Mouse (Mus musculus) liver, embryonic 14.5 days (tissue): Measurements from ENCODE around the gene Kcnh6. TPM values are rescaled to one million over a fixed set of nuclear protein-coding genes. Genes with fewer than 3 reads are reported as not detected.

ENCODE experiments used
- ATAC-seq: fragments of 200-750 bp; cut with Nextera tagmentation; 2 replicates; pipeline ENCODE4 v1.8.0; 2017; ENCODE audit warnings: moderate number of reproducible peaks, mild to moderate bottlenecking, moderate library complexity; ENCODE audit not compliant: insufficient read depth
- DNase-seq, 3 experiments: peaks; one replicate each; pipeline ENCODE4 v3.0.0-alpha.2; 2012 to 2013; ENCODE audit warnings: low read depth in 3 of 3, low spot score in 3 of 3
- H3K27ac ChIP-seq: fragments of 300-500 bp; sonication (generic); 2 replicates; pipeline ENCODE4 v1.5.1; 2014; ENCODE audit warnings: moderate library complexity, mild to moderate bottlenecking, control low read depth, inconsistent platforms
- H3K27me3 ChIP-seq: fragments of 300-500 bp; sonication (generic); 2 replicates; pipeline ENCODE4 v1.6.1; 2014; ENCODE audit warnings: mild to moderate bottlenecking, low read length, moderate library complexity; ENCODE audit not compliant: control insufficient read depth, insufficient read depth
- H3K36me3 ChIP-seq: fragments of 300-500 bp; sonication (generic); replicated peaks from 2 replicates; pipeline ENCODE4 v1.6.1; 2014; ENCODE audit warnings: low read depth; ENCODE audit not compliant: control insufficient read depth, insufficient read depth
- H3K4me1 ChIP-seq, 2 experiments: fragments of 200-500 bp in 1 of 2; fragments of 300-500 bp in 1 of 2; sonication (generic) in 1 of 2; replicated peaks; 2 replicates each; pipeline ENCODE4 v1.6.1; 2012 to 2014; ENCODE audit warnings: antibody characterized with exemption in 1 of 2, inconsistent platforms in 1 of 2, low read length in 1 of 2; ENCODE audit not compliant: control insufficient read depth in 2 of 2, insufficient read depth in 2 of 2
- H3K4me2 ChIP-seq: fragments of 300-500 bp; sonication (generic); 2 replicates; pipeline ENCODE4 v1.6.1; 2014; ENCODE audit warnings: low read depth, mild to moderate bottlenecking, control low read depth, moderate library complexity
- H3K4me3 ChIP-seq, 2 experiments: fragments of 200-500 bp in 1 of 2; fragments of 300-500 bp in 1 of 2; sonication (generic) in 1 of 2; 2 replicates each; pipeline ENCODE4 v1.5.1; 2012 to 2014; ENCODE audit warnings: low read depth in 2 of 2, low read length in 2 of 2, mild to moderate bottlenecking in 2 of 2, control low read depth in 1 of 2, inconsistent platforms in 1 of 2, moderate library complexity in 1 of 2; ENCODE audit not compliant: insufficient read depth in 1 of 2
- H3K9ac ChIP-seq: fragments of 300-500 bp; sonication (generic); replicated peaks from 2 replicates; pipeline ENCODE4 v1.6.1; 2014; ENCODE audit warnings: mild to moderate bottlenecking, control low read depth, moderate library complexity
- H3K9me3 ChIP-seq: fragments of 300-500 bp; sonication (generic); 2 replicates; pipeline ENCODE4 v1.6.1; 2016; ENCODE audit warnings: low read length, mixed read lengths; ENCODE audit not compliant: control insufficient read depth
- CTCF ChIP-seq: IDR thresholded peaks from 2 replicates; pipeline ENCODE4 v1.5.1; 2016; ENCODE audit warnings: antibody characterized with exemption, low read depth, control low read depth
- EP300 ChIP-seq: IDR thresholded peaks from 2 replicates; pipeline ENCODE4 v1.6.1; 2016; ENCODE audit warnings: antibody characterized with exemption, low read depth
- WGBS: fragments of 180-500 bp; shearing (Covaris S2); extraction: QIAGEN DNeasy Blood & Tissue Kit; methylation state at CpG from one replicate; pipeline ENCODE4 v1.1.7; 2014; ENCODE audit not compliant: insufficient replicate concordance; 5-methylcytosine and 5-hydroxymethylcytosine counted together
- polyA plus RNA-seq, 2 experiments: library from polyadenylated mRNA; depleted of rRNA in 1 of 2; stranded (reverse) in 1 of 2; unstranded in 1 of 2; fragments of >200 nt; fragmentation: Nextera tagmentation in 1 of 2; extraction: Ambion mirVana in 1 of 2; gene quantifications; 2 replicates each; pipeline versions ENCODE4 v1.2.1 to v1.2.3; 2012 to 2014

Kcnh6 gene
- polyA plus RNA-seq, 2 experiments: 0.01 TPM; not detected in 1

GRCm38 (mm10) chr11:106076321-106076720, 68.4 kb downstream of the Kcnh6 start:
- TF ChIP-seq CTCF: peak; percentile 92
- TF ChIP-seq EP300: no peak
- no peak for ATAC-seq
- WGBS: 2% methylated on average over 4 of the region's 4 CpGs

More at GRCm38 (mm10) chr11:106076321-106076720, 68.4 kb downstream of the Kcnh6 start:
- Histone ChIP-seq H3K27me3 (no peaks in the 10 kb centered on the region), H3K4me1 (no peaks in the 10 kb centered on the region), H3K36me3 (peaks cover 6% of the 10 kb centered on the region), H3K9me3 (no peaks in the 10 kb centered on the region), H3K4me2 (no peak overlapping the region), H3K4me3 (no peak overlapping the region), H3K27ac (no peak overlapping the region), H3K9ac (no peak overlapping the region)
- DNase-seq: peak; percentile 53 to 62 (median 55)

Other genes with a start within 250 kb of the Kcnh6 start
- 0.69 and 0.85 TPM in 2 replicates for gene Cyb561, start 54.8 kb upstream of the Kcnh6 start, polyA plus RNA-seq (2012; rRNA removed)
- 1.1 and 2.1 TPM in 2 replicates for gene Cyb561, start 54.8 kb upstream of the Kcnh6 start, polyA plus RNA-seq (2014; fragmentation: Nextera tagmentation; extraction: Ambion mirVana)
- 0.07 and 0.08 TPM in 2 replicates for gene Ace, start 40.2 kb upstream of the Kcnh6 start, polyA plus RNA-seq (2012; rRNA removed)
- not detected in 2 replicates for gene Ace, start 40.2 kb upstream of the Kcnh6 start, polyA plus RNA-seq (2014; fragmentation: Nextera tagmentation; extraction: Ambion mirVana)
- not detected in 2 replicates for gene Ace3, start 13.4 kb upstream of the Kcnh6 start, polyA plus RNA-seq (2012; rRNA removed)
- not detected in 2 replicates for gene Ace3, start 13.4 kb upstream of the Kcnh6 start, polyA plus RNA-seq (2014; fragmentation: Nextera tagmentation; extraction: Ambion mirVana)
- 15.4 and 15.5 TPM in 2 replicates for gene Dcaf7, start 28.7 kb downstream of the Kcnh6 start, polyA plus RNA-seq (2012; rRNA removed)
- gene Dcaf7, start 28.7 kb downstream of the Kcnh6 start, polyA plus RNA-seq (2014; fragmentation: Nextera tagmentation; extraction: Ambion mirVana): 21.6 and 25.9 TPM in 2 replicates
- 7.3 and 10.0 TPM in 2 replicates for gene Taco1, start 57.9 kb downstream of the Kcnh6 start, polyA plus RNA-seq (2012; rRNA removed)
- gene Taco1, start 57.9 kb downstream of the Kcnh6 start, polyA plus RNA-seq (2014; fragmentation: Nextera tagmentation; extraction: Ambion mirVana): 4.8 and 5.2 TPM in 2 replicates
- gene Map3k3, start 76.5 kb downstream of the Kcnh6 start, polyA plus RNA-seq (2012; rRNA removed): 5.2 and 5.5 TPM in 2 replicates
- 3.8 and 5.4 TPM in 2 replicates for gene Map3k3, start 76.5 kb downstream of the Kcnh6 start, polyA plus RNA-seq (2014; fragmentation: Nextera tagmentation; extraction: Ambion mirVana)
- not detected in 2 replicates for gene Gm10840, start 152.7 kb downstream of the Kcnh6 start, polyA plus RNA-seq (2012; rRNA removed)
- not detected in 2 replicates for gene Gm10840, start 152.7 kb downstream of the Kcnh6 start, polyA plus RNA-seq (2014; fragmentation: Nextera tagmentation; extraction: Ambion mirVana)
- 17.3 and 26.7 TPM in 2 replicates for gene Limd2, start 152.7 kb downstream of the Kcnh6 start, polyA plus RNA-seq (2012; rRNA removed)
- 57.8 and 59.4 TPM in 2 replicates for gene Limd2, start 152.7 kb downstream of the Kcnh6 start, polyA plus RNA-seq (2014; fragmentation: Nextera tagmentation; extraction: Ambion mirVana)
- gene Strada, start 194.0 kb downstream of the Kcnh6 start, polyA plus RNA-seq (2012; rRNA removed): 9.1 and 9.4 TPM in 2 replicates
- gene Strada, start 194.0 kb downstream of the Kcnh6 start, polyA plus RNA-seq (2014; fragmentation: Nextera tagmentation; extraction: Ambion mirVana): 6.9 and 8.8 TPM in 2 replicates
- gene Ccdc47, start 208.2 kb downstream of the Kcnh6 start, polyA plus RNA-seq (2012; rRNA removed): 11.6 and 19.0 TPM in 2 replicates
- gene Ccdc47, start 208.2 kb downstream of the Kcnh6 start, polyA plus RNA-seq (2014; fragmentation: Nextera tagmentation; extraction: Ambion mirVana): 27.5 and 29.2 TPM in 2 replicates
- 7.8 and 13.5 TPM in 2 replicates for gene Ddx42, start 208.8 kb downstream of the Kcnh6 start, polyA plus RNA-seq (2012; rRNA removed)
- 20.7 and 22.8 TPM in 2 replicates for gene Ddx42, start 208.8 kb downstream of the Kcnh6 start, polyA plus RNA-seq (2014; fragmentation: Nextera tagmentation; extraction: Ambion mirVana)
- gene Ftsj3, start 248.0 kb downstream of the Kcnh6 start, polyA plus RNA-seq (2012; rRNA removed): 15.5 and 25.7 TPM in 2 replicates
- gene Ftsj3, start 248.0 kb downstream of the Kcnh6 start, polyA plus RNA-seq (2014; fragmentation: Nextera tagmentation; extraction: Ambion mirVana): 36.8 and 40.1 TPM in 2 replicates
- gene Psmc5, start 248.0 kb downstream of the Kcnh6 start, polyA plus RNA-seq (2012; rRNA removed): 59.6 and 107 TPM in 2 replicates
- gene Psmc5, start 248.0 kb downstream of the Kcnh6 start, polyA plus RNA-seq (2014; fragmentation: Nextera tagmentation; extraction: Ambion mirVana): 123 and 132 TPM in 2 replicates